Mouse (Mus musculus) midbrain, embryonic 10.5 days (tissue): ENCODE data around the gene Aipl1. TPM values are rescaled to one million over a fixed set of nuclear protein-coding genes. Genes with fewer than 3 reads are reported as not detected.
"Not testable (repeated sequence)": the region's sequence is repeated elsewhere in the genome, so short reads cannot be mapped to it uniquely, and the experiment has no call there.

Source experiments
- DNase-seq: peaks from one replicate; pipeline ENCODE4 v3.0.0-alpha.2; 2017; ENCODE audit warnings: low spot score
- H3K27ac ChIP-seq: fragments of 300-500 bp; sonication (generic); replicated peaks from 2 replicates; pipeline ENCODE4 v1.5.1; 2016; ENCODE audit warnings: mild to moderate bottlenecking
- H3K27me3 ChIP-seq: fragments of 300-500 bp; sonication (generic); 2 replicates; pipeline ENCODE4 v1.6.1; 2016; ENCODE audit warnings: low read depth, mild to moderate bottlenecking; ENCODE audit not compliant: poor library complexity, severe bottlenecking
- H3K36me3 ChIP-seq: fragments of 300-500 bp; sonication (generic); 2 replicates; pipeline ENCODE4 v1.6.1; 2016; ENCODE audit warnings: mild to moderate bottlenecking, moderate library complexity
- H3K4me1 ChIP-seq: fragments of 300-500 bp; sonication (generic); 2 replicates; pipeline ENCODE4 v1.6.1; 2016
- H3K4me3 ChIP-seq: fragments of 300-500 bp; sonication (generic); 2 replicates; pipeline ENCODE4 v1.5.1; 2016; ENCODE audit warnings: mild to moderate bottlenecking, moderate library complexity
- H3K9me3 ChIP-seq: fragments of 300-500 bp; sonication (generic); replicated peaks from 2 replicates; pipeline ENCODE4 v1.6.1; 2016; ENCODE audit warnings: mild to moderate bottlenecking
- WGBS: fragments of 180-500 bp; shearing (Covaris S2); methylation state at CpG from one replicate; pipeline ENCODE4 v1.1.7; 2016; 5-methylcytosine and 5-hydroxymethylcytosine counted together
- polyA plus RNA-seq: library from polyadenylated mRNA; unstranded; fragments of >200 nt; fragmentation: Nextera tagmentation; extraction: Ambion mirVana; gene quantifications from 2 replicates; pipeline ENCODE4 v1.2.1, GENCODE M21; 2016

The Aipl1 gene
- polyA plus RNA-seq, 1 experiment from 2014 or later: 0.67 TPM

DNA sequence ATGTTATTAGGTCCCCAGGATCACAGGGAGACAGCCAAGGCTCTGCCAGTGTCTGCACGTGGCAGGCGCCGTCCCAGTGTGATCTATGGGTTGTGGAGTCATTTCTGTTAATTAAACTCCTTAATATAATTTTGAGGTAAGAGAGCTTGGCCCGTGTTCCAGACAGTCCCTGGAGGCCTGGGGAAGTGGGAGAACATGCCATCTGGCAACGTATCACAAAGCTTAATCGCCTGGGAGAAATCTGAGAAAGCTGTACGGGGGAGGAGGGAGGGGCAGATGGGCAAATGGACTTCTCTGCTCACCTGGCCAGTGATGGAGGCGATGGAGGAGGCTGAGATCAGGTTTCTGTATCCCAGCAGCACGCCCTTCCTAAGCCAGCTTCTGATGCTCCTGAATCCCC, 34.1 kb downstream of the Aipl1 start:
- H3K4me3 ChIP-seq: no peak overlapping the region
- no peaks in the 10 kb centered on the region for H3K9me3 ChIP-seq
- DNase-seq: no peak
- no peak overlapping the region for H3K27ac ChIP-seq
- H3K36me3 ChIP-seq: no peaks in the 10 kb centered on the region
- no peaks in the 10 kb centered on the region for H3K27me3 ChIP-seq
- H3K4me1 ChIP-seq: peaks cover 2% of the 10 kb centered on the region; the same call in 1 of the 2 replicates
- 78% methylated on average over 9 of the region's 9 CpGs for WGBS

DNA sequence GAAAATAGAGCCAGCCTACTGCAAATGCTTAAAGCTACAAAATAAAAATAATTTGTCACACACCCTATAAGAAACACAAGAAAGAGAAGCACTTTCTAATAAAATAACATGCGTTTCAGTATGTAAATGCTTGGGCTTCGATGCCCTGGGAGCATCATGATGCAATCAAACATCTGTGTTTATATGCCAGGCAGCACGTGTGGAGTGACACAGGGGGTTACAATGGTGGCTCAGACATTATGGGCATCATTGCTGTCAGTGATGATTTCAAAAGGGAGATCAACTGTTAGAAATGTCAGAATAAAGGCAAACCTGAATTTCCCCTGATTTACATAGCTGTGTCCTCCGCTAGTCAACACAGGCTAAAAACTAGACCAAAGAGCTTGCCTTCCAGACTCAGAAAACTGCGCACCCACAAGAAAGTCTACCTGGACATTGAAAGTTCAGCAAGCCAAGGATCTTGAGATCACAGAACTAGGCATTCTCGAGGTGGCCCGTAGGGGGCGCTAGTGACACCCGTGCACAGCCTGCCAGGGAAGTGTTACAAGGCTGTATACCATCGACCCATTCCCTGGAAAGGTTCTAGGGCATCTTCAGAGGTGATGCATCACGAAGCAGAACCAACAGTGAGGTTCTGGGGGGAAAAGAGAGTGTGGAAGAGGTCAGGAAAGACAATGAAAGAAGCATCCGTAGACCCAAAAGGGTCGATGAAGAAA, 35.0 kb downstream of the Aipl1 start:
- Histone ChIP-seq H3K4me1 (peaks cover 7% of the 10 kb centered on the region; the same call in 1 of the 2 replicates), H3K27me3 (no peaks in the 10 kb centered on the region), H3K9me3 (no peaks in the 10 kb centered on the region), H3K4me3 (no peak overlapping the region), H3K27ac (no peak overlapping the region), H3K36me3 (no peaks in the 10 kb centered on the region)
- WGBS: 51% methylated on average over 13 of the region's 13 CpGs
- DNase-seq: peak; percentile 34

DNA sequence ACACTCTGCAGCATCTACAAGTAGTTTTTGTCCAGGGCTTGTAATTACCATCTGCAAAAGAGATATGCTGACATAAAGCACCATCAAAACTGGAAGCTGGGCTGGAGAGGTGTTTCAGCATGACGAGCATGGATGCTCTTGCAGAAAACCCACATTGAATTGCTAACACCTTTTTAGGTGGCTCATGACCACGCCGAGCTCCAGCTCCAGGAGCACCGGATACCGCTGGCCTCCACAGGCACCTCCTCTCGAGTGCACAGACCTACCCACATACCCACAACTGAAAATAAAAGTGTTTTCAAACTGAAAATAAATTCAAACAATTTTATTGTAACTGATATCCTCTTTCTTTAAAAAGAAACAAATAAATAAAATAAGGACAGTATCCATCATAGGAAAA, 37.1 kb downstream of the Aipl1 start:
- Histone ChIP-seq H3K9me3 (no peaks in the 10 kb centered on the region), H3K27ac (no peak overlapping the region), H3K4me3 (no peak overlapping the region), H3K4me1 (peaks cover 26% of the 10 kb centered on the region), H3K27me3 (no peaks in the 10 kb centered on the region), H3K36me3 (no peaks in the 10 kb centered on the region)
- WGBS: 92% methylated on average over 6 of the region's 6 CpGs
- DNase-seq: no peak

DNA sequence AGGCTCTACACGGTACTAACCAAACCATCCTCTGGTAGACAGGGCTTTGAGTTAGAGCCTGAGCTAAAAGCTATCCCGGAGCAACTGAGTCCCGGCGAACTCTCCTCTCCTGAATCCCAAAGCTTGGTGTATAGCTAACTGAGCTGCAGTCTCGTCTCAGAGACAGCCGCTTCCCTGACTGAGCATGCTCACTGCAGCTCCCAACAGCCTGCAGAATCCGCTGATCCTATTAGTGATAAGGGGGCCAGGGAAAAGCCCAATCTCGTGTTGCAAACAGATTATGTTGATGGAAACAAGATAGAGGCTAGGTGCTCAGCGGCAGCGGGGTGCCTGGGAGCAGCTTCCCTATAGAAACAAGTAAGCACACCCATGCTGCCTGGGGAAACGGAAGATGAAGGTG, 40.5 kb downstream of the Aipl1 start:
- H3K27ac ChIP-seq: 0 out of 2 replicates have a peak overlapping the region, but pooled peaks have one; percentile 23
- H3K27me3 ChIP-seq: no peaks in the 10 kb centered on the region
- peaks cover 24% of the 10 kb centered on the region for H3K4me1 ChIP-seq
- H3K36me3 ChIP-seq: no peaks in the 10 kb centered on the region
- no peaks in the 10 kb centered on the region for H3K9me3 ChIP-seq
- 23% methylated on average over 11 of the region's 11 CpGs for WGBS
- 0 out of 2 replicates have a peak overlapping the region, but pooled peaks have one; percentile 9 for H3K4me3 ChIP-seq
- DNase-seq: no peak

DNA sequence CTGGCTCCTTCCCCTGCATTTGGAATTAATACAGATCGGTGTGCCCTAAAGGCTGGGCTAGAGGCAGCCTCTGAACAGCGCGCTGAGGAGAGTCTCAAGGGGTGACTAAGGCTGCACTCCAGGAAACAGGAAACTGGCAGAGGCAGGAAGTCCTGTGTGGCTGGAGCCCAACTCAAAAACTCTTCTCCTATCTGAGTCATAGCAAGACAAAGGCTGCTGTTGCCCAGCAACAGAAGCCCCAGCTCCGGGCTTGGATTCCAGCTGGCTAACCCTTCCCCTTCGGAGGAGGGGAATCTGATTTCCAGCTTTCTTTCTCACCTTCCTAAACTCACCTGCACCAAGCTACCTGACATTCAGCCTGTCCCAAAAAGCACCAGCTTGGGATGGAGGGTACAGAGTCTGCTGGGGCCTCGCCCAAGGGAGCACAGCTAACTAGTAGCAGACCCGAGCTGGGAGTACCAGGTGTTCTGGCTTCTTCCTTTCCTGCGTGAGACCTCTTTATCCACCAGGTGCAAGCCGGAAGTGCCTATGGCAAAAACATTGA, 41.3 kb downstream of the Aipl1 start:
- Histone ChIP-seq H3K4me3 (peak overlapping the region; percentile 29; the same call in 1 of the 2 replicates), H3K9me3 (no peaks in the 10 kb centered on the region), H3K36me3 (no peaks in the 10 kb centered on the region), H3K27me3 (no peaks in the 10 kb centered on the region), H3K4me1 (peaks cover 24% of the 10 kb centered on the region), H3K27ac (peak overlapping the region; percentile 82)
- 28% methylated on average over 9 of the region's 9 CpGs for WGBS
- peak; percentile 71 for DNase-seq

DNA sequence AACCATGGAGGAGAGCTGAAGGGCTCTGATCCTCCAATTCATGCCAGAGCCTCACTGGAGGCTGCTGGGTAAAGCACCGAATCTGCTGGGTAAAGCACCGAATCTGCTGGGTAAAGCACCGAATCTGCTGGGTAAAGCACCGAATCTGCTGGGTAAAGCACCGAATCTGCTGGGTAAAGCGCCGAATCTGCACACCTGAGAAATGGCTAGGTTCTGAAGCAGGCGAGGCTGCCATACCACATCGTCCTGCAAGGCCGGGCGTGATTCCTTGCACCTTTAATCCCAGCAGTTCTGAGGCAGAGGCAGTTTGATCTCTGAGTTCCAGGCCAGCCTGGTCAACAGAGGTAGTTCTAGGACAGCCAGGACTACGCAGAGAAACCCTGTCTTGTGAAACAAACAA, 44.9 kb downstream of the Aipl1 start:
- 87% methylated on average over 12 of the region's 12 CpGs for WGBS
- no peak for DNase-seq
- Histone ChIP-seq H3K4me3 (no peak overlapping the region), H3K9me3 (no peaks in the 10 kb centered on the region), H3K4me1 (peaks cover 21% of the 10 kb centered on the region), H3K36me3 (no peaks in the 10 kb centered on the region), H3K27me3 (peaks cover 5% of the 10 kb centered on the region; the same call in 1 of the 2 replicates), H3K27ac (no peak overlapping the region)

DNA sequence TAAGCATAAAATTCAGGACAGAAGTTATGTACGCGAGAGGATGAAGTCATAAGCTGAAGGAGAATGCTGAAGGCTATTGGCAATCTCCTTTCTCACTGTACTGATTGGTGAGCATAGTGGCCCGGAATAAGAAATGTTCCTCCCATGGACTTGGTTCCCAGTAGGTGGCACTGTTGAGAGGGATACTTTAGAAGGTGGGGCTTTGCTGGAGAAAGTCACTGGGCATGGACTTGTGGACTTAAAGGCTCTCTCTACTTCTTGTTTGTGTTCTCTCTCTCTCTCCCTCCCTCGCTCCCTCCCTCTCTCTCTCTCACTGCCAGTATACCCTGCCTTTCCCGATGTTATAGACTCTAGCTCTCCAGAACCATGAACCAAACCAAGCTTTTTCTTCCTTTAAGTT, 45.8 kb downstream of the Aipl1 start:
- Histone ChIP-seq H3K9me3 (no peaks in the 10 kb centered on the region), H3K4me3 (no peak overlapping the region), H3K27me3 (peaks cover 8% of the 10 kb centered on the region; the same call in 1 of the 2 replicates), H3K27ac (no peak overlapping the region), H3K36me3 (no peaks in the 10 kb centered on the region), H3K4me1 (peaks cover 21% of the 10 kb centered on the region)
- 37% methylated on average over 5 of the region's 5 CpGs for WGBS
- DNase-seq: peak; percentile 28

DNA sequence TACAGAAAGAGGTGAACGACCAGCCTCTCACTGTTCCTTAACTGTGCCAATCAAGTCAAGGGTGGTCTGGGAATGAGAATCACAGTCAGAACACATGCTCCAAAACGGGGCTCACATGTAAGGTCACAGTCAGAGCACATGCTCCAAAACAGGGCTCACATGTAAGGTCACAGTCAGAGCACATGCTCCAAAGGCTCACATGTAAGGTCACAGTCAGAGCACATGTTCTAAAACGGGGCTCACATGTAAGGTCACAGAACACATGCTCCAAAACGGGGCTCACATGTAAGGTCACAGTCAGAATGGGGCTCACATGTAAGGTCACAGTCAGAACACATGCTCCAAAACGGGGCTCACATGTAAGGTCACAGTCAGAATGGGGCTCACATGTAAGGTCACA, 47.9 kb downstream of the Aipl1 start:
- not testable (repeated sequence) for H3K27ac ChIP-seq, DNase-seq, H3K36me3 ChIP-seq, H3K4me3 ChIP-seq, H3K9me3 ChIP-seq
- H3K4me1 ChIP-seq: peaks cover 29% of the 10 kb centered on the region
- 74% methylated on average over 5 of the region's 5 CpGs for WGBS
- H3K27me3 ChIP-seq: peaks cover 27% of the 10 kb centered on the region; the same call in 1 of the 2 replicates

DNA sequence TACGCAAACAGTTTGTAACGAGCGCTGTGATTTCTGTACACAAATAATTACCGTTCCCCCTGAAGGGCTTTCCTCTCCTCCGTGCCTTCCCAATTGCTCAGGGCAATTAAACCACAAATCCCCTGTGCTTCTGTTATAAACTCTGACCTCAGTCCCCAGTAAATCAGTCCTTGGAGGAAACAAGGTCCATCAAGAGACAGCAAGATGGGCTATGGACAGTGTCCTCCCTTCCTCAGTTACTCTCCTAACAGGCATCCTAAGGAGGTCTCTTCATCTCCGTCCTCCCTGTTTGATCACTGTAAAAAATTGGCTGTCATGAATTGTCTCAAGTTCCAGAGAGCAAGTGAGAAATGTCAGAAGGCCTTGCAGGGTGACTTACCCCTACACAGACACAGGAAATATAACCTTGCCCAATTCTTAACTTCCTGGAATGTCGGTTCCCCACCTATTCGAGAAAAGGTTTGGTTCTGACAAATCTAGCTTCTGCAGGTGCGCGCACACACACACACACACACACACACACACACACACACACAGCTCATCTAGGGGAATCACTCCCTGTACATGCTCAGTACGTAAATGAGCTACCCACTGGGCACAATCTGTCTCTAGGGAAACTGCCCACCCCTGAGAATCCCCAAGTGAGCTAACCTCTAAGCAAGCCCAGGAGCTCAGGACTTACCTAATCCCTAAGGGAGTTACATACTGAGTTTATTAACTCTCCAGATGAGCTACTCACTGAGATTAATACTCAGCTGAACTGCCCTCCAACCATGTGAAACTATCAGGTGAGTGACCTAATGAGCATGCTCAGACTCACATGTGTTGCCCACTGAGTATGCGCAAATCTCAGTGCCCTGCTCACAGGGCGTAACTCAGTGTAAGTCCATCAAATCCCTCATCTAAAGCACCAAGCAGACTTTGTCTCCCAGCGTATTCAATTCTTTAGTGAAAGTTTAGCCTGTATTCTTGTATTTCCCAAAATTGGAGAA, 49.9 kb downstream of the Aipl1 start:
- DNase-seq: no peak

DNA sequence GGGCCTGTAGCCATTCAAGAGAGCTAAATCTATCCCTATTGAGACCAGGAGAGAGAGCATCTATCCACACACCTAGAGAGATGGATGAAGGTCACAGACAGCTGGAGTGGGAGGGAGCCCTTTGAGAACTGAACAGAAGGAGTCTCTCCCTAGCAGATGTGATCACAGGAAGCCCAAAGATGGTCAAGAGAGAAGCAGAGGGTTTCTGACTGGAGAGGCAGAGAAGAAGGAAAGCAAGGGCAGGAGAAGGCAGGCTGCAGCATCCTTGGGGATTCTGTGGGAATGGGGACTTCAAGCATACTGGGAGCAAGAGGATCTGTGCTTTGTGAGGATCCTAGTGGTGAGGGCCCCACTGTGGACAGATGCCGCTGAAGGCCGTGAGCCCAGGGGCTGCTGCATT, 51.5 kb downstream of the Aipl1 start:
- DNase-seq: no peak
- Histone ChIP-seq H3K4me1 (peaks cover 29% of the 10 kb centered on the region), H3K36me3 (no peaks in the 10 kb centered on the region), H3K27me3 (peaks cover 27% of the 10 kb centered on the region; the same call in 1 of the 2 replicates), H3K9me3 (no peaks in the 10 kb centered on the region), H3K27ac (peak overlapping the region; percentile 71), H3K4me3 (no peak overlapping the region)
- 60% methylated on average over 2 of the region's 2 CpGs for WGBS

More for the DNA sequence above, 49.9 kb downstream of the Aipl1 start:
- H3K4me1 ChIP-seq: peaks cover 29% of the 10 kb centered on the region
- H3K36me3 ChIP-seq: no peaks in the 10 kb centered on the region
- H3K9me3 ChIP-seq: no peaks in the 10 kb centered on the region
- WGBS: 82% methylated on average over 14 of the region's 14 CpGs
- no peak overlapping the region for H3K4me3 ChIP-seq
- peaks cover 27% of the 10 kb centered on the region; the same call in 1 of the 2 replicates for H3K27me3 ChIP-seq
- no peak overlapping the region; the same call in 1 of the 2 replicates for H3K27ac ChIP-seq

DNA sequence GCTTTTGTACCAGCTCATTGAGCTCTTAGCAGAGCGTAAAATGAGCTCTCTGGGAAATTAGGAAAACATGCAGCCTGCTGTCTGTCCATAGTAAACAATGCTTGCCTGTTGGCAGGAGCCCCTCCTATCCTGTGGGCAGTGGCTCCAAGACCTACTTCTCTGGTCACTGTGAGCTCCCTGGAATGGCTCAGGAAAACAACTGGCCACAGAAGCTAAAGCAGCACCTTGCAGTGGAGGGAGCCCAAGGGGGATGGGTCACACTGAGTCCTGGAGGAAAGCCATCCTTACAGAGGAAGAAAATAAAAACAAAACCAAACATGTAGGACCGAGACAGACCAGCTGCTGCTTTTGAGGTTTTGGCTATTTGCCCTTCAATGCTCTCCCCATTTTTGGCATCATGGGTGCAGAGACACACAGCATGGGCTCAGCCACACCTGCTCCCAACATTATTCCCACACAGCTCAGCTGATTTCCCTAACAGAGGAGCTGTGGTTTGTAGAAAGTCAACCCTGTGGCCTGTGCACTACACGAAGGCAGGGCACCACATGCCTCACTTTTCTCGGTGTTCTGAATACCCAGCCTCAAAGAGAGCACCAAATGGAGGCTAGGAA, 52.1 kb downstream of the Aipl1 start:
- DNase-seq: no peak
- H3K4me1 ChIP-seq: peaks cover 29% of the 10 kb centered on the region
- no peak overlapping the region for H3K4me3 ChIP-seq
- H3K27me3 ChIP-seq: peaks cover 27% of the 10 kb centered on the region; the same call in 1 of the 2 replicates
- H3K36me3 ChIP-seq: no peaks in the 10 kb centered on the region
- WGBS: 46% methylated on average over 4 of the region's 4 CpGs
- H3K27ac ChIP-seq: peak overlapping the region; percentile 19; the same call in 1 of the 2 replicates
- H3K9me3 ChIP-seq: no peaks in the 10 kb centered on the region

DNA sequence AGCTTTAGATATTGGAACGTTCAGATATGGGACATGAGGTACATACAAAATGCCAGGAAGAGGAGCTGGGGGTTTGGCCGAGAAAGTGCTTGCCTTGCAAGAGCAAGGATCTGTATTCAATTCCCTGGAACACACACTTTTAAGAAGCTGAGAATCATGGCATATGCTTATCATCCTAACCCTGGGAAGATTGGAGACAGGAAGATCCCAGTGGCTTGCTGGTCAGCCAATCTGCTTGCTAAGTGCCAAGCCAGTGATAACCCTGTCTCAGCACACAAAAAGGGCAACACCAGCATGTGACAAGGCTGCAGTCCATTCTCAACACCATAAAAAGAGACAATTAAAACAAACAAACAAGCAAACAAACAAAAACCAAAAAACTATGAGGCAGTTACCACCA, 53.2 kb downstream of the Aipl1 start:
- no peak overlapping the region for H3K27ac ChIP-seq
- H3K36me3 ChIP-seq: no peaks in the 10 kb centered on the region
- peaks cover 27% of the 10 kb centered on the region; the same call in 1 of the 2 replicates for H3K27me3 ChIP-seq
- H3K4me3 ChIP-seq: no peak overlapping the region
- peaks cover 29% of the 10 kb centered on the region for H3K4me1 ChIP-seq
- DNase-seq: no peak
- 76% methylated on average over 2 of the region's 2 CpGs for WGBS
- H3K9me3 ChIP-seq: no peaks in the 10 kb centered on the region
